Mouse (Mus musculus) heart, embryonic 16.5 days (tissue): Measurements from ENCODE around the gene Upp2. TPM values are rescaled to one million over a fixed set of nuclear protein-coding genes. Genes with fewer than 3 reads are reported as not detected.

Experiments
- ATAC-seq: fragments of 200-750 bp; cut with Nextera tagmentation; replicated peaks from 2 replicates; pipeline ENCODE4 v1.8.0; 2017; ENCODE audit warnings: moderate number of reproducible peaks; ENCODE audit not compliant: insufficient read depth, low FRiP score; ENCODE audit errors: extremely low read depth
- H3K27ac ChIP-seq: fragments of 300-500 bp; sonication (generic); 2 replicates; pipeline ENCODE4 v1.5.1; 2014; ENCODE audit warnings: mild to moderate bottlenecking, low read length, control low read depth, moderate library complexity
- H3K27me3 ChIP-seq: fragments of 300-500 bp; sonication (generic); 2 replicates; pipeline ENCODE4 v1.6.1; 2014; ENCODE audit warnings: low read length, mixed read lengths; ENCODE audit not compliant: control insufficient read depth, insufficient read depth
- H3K36me3 ChIP-seq: fragments of 300-500 bp; sonication (generic); 2 replicates; pipeline ENCODE4 v1.6.1; 2014; ENCODE audit not compliant: control insufficient read depth, insufficient read depth
- H3K4me1 ChIP-seq: fragments of 300-500 bp; sonication (generic); 2 replicates; pipeline ENCODE4 v1.6.1; 2014; ENCODE audit warnings: low read length, mixed read lengths; ENCODE audit not compliant: control insufficient read depth, insufficient read depth
- H3K4me2 ChIP-seq: fragments of 300-500 bp; sonication (generic); 2 replicates; pipeline ENCODE4 v1.6.1; 2014; ENCODE audit warnings: low read depth, mild to moderate bottlenecking, control low read depth, low read length
- H3K4me3 ChIP-seq: fragments of 300-500 bp; sonication (generic); 2 replicates; pipeline ENCODE4 v1.5.1; 2014; ENCODE audit warnings: mild to moderate bottlenecking, control low read depth, low read length
- H3K9ac ChIP-seq: fragments of 300-500 bp; sonication (generic); 2 replicates; pipeline ENCODE4 v1.6.1; 2014; ENCODE audit warnings: low read length, control low read depth
- H3K9me3 ChIP-seq: fragments of 300-500 bp; sonication (generic); replicated peaks from 2 replicates; pipeline ENCODE4 v1.6.1; 2016; ENCODE audit warnings: low read length; ENCODE audit not compliant: control insufficient read depth
- WGBS: fragments of 180-500 bp; shearing (Covaris S2); extraction: QIAGEN DNeasy Blood & Tissue Kit; methylation state at CpG from one replicate; pipeline ENCODE4 v1.1.7; 2014; 5-methylcytosine and 5-hydroxymethylcytosine counted together
- polyA plus RNA-seq: library from polyadenylated mRNA; unstranded; fragments of >200 nt; fragmentation: Nextera tagmentation; extraction: Ambion mirVana; gene quantifications from 2 replicates; pipeline ENCODE4 v1.2.1, GENCODE M21; 2015

The Upp2 gene
- polyA plus RNA-seq, 1 experiment from 2014 or later, result 5.4 TPM

DNA sequence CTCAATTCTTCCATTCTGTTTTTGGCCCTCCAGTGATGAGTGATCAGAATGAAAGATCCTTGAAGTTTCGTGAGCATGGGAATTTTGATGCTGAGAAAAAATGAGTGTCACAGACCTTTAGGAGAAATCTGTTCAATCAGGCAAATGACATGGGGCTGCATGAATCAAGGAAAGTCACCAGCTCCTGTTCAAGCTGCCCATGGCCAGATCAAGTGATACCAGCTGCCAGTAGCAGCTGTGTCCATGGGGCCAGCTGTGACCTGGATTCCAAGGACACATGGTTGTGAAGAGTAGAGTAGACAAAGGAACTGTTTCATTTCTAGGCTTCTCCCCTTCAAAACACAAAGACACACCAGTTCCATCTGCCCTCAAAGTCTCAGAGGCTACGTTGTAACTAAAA lies 144.4 kb downstream of the Upp2 start:
- H3K4me2 ChIP-seq, result no peak overlapping the region
- no peaks in the 10 kb centered on the region for H3K27me3 ChIP-seq
- H3K4me1 ChIP-seq, result peaks cover 17% of the 10 kb centered on the region
- no peaks in the 10 kb centered on the region for H3K9me3 ChIP-seq
- no peaks in the 10 kb centered on the region for H3K36me3 ChIP-seq
- 50% methylated on average over 2 of the region's 2 CpGs for WGBS
- peak overlapping the region; percentile 79 for H3K27ac ChIP-seq
- H3K4me3 ChIP-seq, result no peak overlapping the region
- no peak for ATAC-seq
- H3K9ac ChIP-seq, result no peak overlapping the region

DNA sequence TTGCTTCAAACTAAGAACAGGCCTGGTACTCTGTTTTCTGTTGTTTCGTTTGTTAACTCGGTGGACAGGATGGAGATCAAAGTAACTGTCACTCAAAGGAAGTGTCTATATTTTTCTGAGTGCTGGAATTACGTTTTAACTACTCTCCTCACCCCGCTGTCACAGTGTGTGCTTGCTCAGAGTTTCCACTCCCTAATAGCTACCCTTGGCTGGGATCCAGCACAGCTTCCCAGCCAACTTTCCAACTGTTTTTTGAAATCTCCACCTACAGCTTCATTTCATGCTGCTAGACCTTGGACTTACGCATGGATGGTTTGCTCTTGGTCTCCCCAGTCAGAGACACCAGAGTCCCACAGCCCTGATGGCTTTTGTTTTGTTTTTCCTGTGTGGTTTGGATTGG lies 144.8 kb downstream of the Upp2 start:
- H3K27ac ChIP-seq, result peak overlapping the region; percentile 79
- 9% methylated on average over 5 of the region's 5 CpGs for WGBS

DNA sequence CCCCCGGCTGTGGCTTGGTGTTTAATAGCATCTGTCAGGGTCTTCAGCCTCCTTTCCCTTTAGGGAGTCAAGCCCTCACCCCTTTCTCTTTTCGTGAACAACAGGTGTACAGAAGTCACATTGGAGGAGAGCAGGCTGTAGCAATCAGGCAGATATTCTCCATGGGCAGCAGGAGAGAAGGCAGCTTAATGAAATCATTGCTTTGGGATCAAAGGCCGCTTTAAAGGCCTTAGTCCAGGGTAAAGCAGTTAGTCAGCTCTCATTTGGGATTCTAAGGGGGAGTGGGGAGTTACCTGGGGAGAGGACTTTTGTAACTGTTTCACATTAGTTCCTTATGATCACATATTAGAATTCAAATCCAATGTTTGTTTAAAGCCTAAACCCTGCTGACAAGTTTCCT lies 150.8 kb downstream of the Upp2 start:
- H3K27ac ChIP-seq, result no peak overlapping the region
- H3K27me3 ChIP-seq, result no peaks in the 10 kb centered on the region
- peaks cover 4% of the 10 kb centered on the region; the same call in 1 of the 2 replicates for H3K36me3 ChIP-seq
- no peak overlapping the region for H3K4me3 ChIP-seq
- peaks cover 6% of the 10 kb centered on the region for H3K9me3 ChIP-seq
- ATAC-seq, result no peak
- H3K4me2 ChIP-seq, result no peak overlapping the region
- H3K4me1 ChIP-seq, result no peaks in the 10 kb centered on the region
- H3K9ac ChIP-seq, result no peak overlapping the region
- 77% methylated on average over 3 of the region's 3 CpGs for WGBS

More for the DNA sequence above, 144.8 kb downstream of the Upp2 start:
- Histone ChIP-seq H3K36me3 (no peaks in the 10 kb centered on the region), H3K27me3 (no peaks in the 10 kb centered on the region), H3K4me3 (no peak overlapping the region), H3K9ac (no peak overlapping the region), H3K4me2 (no peak overlapping the region), H3K4me1 (peaks cover 16% of the 10 kb centered on the region), H3K9me3 (no peaks in the 10 kb centered on the region)
- ATAC-seq, result peak; percentile 82

DNA sequence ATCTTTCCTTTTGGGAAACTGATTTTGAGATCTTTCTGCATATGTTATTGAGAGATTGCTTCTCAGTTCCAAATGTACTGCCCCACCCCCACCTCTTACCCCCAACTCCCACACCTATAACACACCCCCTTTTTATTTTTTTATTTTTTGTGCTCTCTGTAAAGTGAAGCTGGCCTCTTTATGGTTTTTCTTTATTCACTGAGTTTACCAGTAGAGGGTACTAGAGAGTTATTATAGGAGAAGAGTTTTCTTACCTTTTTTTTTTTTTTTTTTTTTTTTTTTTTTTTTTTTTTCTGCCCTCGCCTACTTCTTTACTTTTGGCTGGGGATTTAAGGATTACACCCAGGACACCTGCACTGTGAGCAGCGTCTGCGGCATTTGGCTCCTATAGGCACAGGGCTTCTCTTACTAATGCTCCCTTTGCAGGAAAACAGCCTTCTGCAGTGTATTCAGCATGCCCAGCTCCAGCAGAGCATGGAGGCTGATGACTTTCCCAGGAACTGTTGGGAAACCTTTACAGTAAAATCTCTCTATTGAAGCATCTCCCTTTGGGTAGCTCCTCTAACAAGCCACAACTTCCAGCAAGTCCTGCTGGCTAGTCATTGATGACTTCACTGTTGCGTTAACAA lies 170.2 kb downstream of the Upp2 start:
- H3K36me3 ChIP-seq, result no peaks in the 10 kb centered on the region
- H3K4me3 ChIP-seq, result no peak overlapping the region
- no peak overlapping the region for H3K27ac ChIP-seq
- no peaks in the 10 kb centered on the region for H3K9me3 ChIP-seq
- ATAC-seq, result no peak
- 33% methylated on average over 4 of the region's 4 CpGs for WGBS
- no peaks in the 10 kb centered on the region for H3K27me3 ChIP-seq
- H3K4me2 ChIP-seq, result no peak overlapping the region
- H3K9ac ChIP-seq, result no peak overlapping the region
- no peaks in the 10 kb centered on the region for H3K4me1 ChIP-seq

DNA sequence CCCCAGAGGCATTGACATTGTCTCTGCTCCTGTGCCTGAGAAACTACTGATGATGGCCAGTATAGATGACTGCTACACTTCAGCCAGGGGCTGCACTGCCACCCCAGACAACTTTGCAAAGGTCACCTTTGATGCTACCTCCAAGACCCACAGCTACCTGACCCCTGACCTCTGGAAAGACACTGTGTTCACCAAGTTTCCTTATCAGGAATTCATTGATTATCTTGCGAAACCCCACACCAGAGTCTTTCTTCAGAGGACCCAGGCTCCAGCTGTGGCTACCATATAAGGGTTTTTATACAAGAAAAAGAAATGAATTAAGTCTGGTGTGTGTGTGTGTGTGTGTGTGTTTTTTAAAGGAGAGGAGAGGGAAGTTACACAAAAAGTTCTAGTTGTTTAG lies 174.1 kb downstream of the Upp2 start:
- no peaks in the 10 kb centered on the region for H3K36me3 ChIP-seq
- no peak overlapping the region for H3K27ac ChIP-seq
- no peak overlapping the region for H3K4me3 ChIP-seq
- no peak overlapping the region for H3K4me2 ChIP-seq
- H3K4me1 ChIP-seq, result no peaks in the 10 kb centered on the region
- H3K9ac ChIP-seq, result no peak overlapping the region
- no peaks in the 10 kb centered on the region for H3K9me3 ChIP-seq
- ATAC-seq, result no peak
- WGBS, result 63% methylated on average over 1 of the region's 1 CpGs
- H3K27me3 ChIP-seq, result no peaks in the 10 kb centered on the region

DNA sequence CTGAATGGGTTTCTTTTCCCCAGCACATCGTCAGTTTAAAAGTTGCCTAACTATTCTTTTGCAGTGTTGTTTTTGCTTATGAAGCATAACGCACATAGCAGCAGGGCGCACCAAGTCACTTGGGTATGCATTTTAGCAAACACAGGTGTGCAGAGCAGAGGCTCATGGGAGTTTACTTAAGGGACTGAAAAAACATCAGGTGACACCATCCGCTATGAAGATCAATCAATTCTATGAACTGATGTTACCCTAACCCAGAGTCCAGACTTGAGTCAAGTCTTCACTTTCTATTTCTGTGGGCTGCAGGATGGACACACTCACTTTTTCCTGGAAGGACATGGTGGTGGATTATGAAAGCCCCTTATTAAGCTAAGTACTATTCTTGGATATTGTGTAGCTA lies 174.9 kb downstream of the Upp2 start:
- Histone ChIP-seq H3K4me1 (no peaks in the 10 kb centered on the region), H3K4me3 (no peak overlapping the region), H3K9me3 (no peaks in the 10 kb centered on the region), H3K27me3 (no peaks in the 10 kb centered on the region), H3K27ac (no peak overlapping the region), H3K9ac (no peak overlapping the region), H3K36me3 (no peaks in the 10 kb centered on the region), H3K4me2 (no peak overlapping the region)
- ATAC-seq, result no peak
- 90% methylated on average over 4 of the region's 4 CpGs for WGBS

DNA sequence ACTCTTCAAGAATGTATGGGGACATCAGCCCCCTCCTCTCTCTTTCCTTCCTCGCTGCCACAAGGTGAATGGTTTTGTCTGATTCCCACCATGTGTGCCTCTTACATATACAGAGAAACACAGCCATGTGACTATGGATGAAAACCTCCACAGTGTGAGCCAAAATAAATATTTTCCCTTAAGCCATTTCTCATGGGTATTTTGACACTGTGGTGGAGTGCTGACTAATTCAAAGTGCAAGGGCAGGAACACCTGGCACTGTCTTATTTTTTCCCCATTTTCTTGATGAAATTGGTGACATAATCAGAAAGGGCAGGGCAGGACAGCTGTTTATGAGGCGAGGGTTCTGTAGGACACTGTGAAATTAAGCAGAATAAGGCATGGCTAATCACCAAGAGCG lies 176.3 kb downstream of the Upp2 start:
- no peak overlapping the region for H3K4me3 ChIP-seq
- WGBS, result 70% methylated on average over 3 of the region's 3 CpGs
- no peaks in the 10 kb centered on the region for H3K4me1 ChIP-seq
- no peaks in the 10 kb centered on the region for H3K27me3 ChIP-seq
- H3K9me3 ChIP-seq, result no peaks in the 10 kb centered on the region
- no peak overlapping the region for H3K4me2 ChIP-seq
- H3K36me3 ChIP-seq, result no peaks in the 10 kb centered on the region
- no peak overlapping the region for H3K9ac ChIP-seq
- no peak overlapping the region for H3K27ac ChIP-seq
- no peak for ATAC-seq

DNA sequence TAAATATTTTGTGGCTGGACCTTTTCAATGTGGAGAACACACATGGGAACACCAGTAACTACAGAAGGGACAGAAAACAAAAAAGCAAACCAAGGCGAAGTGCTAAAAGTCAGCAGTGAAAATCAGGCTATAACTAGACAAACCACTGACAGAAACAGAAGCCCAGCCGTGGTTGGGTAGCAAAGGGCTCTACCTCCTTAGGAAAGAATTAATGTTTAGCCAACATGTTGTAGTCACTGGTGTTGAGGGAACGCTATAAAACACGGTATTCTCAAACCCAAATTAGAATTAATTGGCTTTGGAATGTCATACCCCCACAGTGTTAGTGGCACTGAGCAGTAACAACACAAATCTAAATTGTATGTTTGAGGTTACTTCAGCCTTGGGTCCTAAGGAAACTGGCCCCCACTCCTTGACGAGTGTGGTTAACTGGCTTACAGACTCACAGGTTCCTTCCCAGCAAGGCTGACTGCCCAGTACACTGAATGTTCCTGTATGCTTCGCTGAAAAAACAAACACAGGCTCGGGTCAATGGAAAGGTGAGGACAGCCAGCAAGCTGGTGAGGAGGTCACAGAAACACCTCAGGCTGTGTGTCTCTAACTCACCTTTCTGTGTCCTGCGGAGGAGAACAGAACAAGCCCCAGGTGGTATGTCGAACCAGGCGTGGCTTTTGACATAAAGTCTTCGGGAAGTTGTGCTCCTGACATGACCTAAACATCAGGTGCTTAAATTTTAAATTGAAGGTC lies 180.6 kb downstream of the Upp2 start:
- Histone ChIP-seq H3K27me3 (no peaks in the 10 kb centered on the region), H3K4me1 (no peaks in the 10 kb centered on the region), H3K27ac (no peak overlapping the region), H3K9me3 (peaks cover 4% of the 10 kb centered on the region), H3K4me2 (no peak overlapping the region), H3K4me3 (no peak overlapping the region), H3K36me3 (no peaks in the 10 kb centered on the region), H3K9ac (no peak overlapping the region)
- no peak for ATAC-seq
- 70% methylated on average over 11 of the region's 11 CpGs for WGBS

DNA sequence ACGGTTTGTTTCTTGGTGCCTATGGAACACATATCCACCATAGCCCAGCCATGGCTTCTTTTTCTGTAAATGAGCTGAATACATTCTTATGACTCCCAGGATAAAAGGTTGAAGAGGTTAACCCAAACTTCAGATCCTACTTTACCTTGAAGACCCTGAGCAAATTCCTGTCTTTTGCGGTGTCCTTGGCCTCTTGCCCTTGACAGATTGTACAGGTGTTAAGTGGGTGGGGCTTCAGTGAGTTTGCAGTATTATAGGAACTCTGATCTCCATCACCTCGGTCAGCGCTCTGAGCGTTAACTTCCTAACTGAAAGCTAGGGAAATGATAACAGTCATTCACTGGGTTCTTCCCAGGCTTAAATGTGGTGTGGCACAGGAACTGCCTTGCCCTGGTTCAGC lies 181.2 kb downstream of the Upp2 start:
- H3K9me3 ChIP-seq, result peaks cover 4% of the 10 kb centered on the region
- H3K27ac ChIP-seq, result no peak overlapping the region
- 68% methylated on average over 5 of the region's 5 CpGs for WGBS
- ATAC-seq, result no peak
- H3K4me2 ChIP-seq, result no peak overlapping the region
- H3K27me3 ChIP-seq, result no peaks in the 10 kb centered on the region
- no peak overlapping the region for H3K9ac ChIP-seq
- H3K4me3 ChIP-seq, result no peak overlapping the region
- no peaks in the 10 kb centered on the region for H3K4me1 ChIP-seq
- H3K36me3 ChIP-seq, result no peaks in the 10 kb centered on the region
